Mouse (Mus musculus) monocyte, adult 5-6 weeks (primary cell): ENCODE data around the gene Esyt2. TPM values are rescaled to one million over a fixed set of nuclear protein-coding genes. Genes with fewer than 3 reads are reported as not detected.
A peak's percentile ranks its signal among the peaks of the same experiment; 100 is the strongest.

Experiments used
- ATAC-seq: fragments of 153-309, 156-312 bp; replicated peaks from 2 replicates; pipeline ENCODE4 v1.8.0; 2017; ENCODE audit warnings: mild to moderate bottlenecking; ENCODE audit not compliant: low TSS enrichment, insufficient number of reproducible peaks, severe bottlenecking, poor library complexity, low FRiP score
- total RNA-seq: library from RNA; stranded (forward); fragments of 200-1000, 200-491, 200-594 nt; gene quantifications from 3 replicates; pipeline ENCODE4 v1.2.3, GENCODE M21; 2017

The Esyt2 gene
- total RNA-seq, 1 experiment from 2014 or later, result 98.1 TPM

DNA sequence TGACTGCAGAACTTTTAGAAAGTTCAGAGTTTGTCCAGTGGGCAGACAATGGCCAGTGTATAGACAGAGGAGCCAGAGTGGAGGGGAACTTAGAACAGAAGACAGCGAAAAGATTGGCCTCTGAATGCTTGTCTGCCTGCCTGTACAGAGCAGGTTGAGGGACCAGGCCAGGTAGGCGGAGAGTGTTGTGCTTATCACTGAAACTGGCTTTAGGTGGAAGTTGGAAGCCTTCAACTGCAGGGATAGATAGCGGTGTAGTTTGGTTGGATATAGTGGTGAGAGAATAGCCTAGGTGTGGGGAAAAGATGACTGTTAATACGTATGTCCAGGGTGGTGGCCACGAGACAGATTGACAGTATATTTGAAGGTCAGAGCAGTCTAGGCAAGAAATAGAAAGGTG lies 126.9 kb downstream of the Esyt2 start:
- no peak for ATAC-seq

DNA sequence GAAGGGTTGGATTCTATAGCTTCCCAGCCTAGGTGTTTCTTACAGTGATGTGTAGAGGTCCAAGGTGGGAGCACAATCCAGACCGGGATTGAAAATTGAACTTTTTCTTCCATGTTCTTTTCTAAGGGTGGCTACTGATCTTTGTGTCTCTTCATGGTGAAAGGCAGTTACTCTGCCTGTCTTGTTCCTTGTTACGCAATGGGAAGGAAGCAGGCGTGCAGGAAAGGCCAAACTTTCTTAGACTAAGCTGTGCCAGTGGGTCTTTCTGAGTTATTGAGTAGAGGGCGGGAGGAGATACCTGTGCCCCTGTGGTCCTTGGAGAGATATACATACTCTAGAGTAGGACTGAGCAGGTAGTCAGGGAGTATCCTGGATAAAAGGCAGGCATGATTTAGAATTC lies 133.9 kb downstream of the Esyt2 start:
- no peak for ATAC-seq

DNA sequence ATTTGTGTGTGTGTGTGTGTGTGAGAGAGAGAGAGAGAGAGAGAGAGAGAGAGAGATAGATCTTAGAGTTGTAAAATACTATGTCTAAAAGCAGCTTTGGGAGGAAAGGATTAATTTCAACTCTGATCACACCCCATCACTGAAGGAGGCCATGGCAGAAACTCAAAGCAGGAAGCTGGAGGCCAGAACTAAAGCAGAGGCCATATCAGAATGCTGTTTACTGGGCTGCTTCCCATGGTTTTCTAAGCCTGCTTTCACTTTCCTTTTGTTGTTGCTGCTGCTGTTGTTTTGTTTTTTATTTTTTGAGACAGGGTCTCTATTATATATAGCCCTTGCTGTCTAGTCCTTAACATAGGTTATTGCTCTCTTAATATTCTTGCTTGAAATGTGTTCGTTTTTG lies 135.5 kb downstream of the Esyt2 start:
- ATAC-seq, result no peak

DNA sequence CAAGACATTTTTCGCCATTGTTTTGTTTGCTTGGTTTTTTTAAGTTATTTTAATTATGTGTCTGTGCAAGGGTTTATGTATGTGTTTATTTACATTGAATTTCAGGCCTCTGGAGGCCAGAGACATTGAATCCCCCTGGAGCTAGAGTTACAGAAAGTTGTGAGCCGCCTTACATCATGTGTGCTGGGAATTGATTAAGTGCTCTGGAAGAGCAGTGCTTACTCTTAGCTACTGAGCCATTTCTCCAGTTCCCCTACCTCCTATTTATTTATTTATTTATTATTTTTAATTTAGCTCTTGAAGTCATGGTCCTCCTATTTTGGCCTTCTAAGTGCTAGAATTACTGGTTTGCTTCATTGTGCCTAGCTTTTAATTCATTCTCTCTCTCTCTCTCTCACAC lies 140.7 kb downstream of the Esyt2 start:
- ATAC-seq, result no peak

DNA sequence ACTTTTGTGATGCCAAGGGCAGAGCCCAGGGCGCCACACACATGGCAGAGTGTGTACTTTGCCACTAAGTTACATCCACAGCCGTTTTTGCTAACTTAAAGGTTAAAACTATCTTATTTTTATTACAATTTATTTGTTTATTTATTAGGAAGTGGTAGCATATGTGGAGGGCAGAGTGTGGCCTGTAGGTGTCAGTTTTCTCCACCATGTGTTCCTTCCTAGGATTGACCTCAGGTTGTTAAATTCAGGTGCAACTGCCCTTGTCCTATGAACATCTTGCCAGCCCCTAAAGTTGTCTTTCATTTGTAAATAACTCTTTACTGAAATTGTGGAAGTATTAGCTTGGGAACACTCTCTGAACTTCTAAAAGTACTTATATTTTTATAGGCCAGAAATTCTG lies 144.4 kb downstream of the Esyt2 start:
- no peak for ATAC-seq

DNA sequence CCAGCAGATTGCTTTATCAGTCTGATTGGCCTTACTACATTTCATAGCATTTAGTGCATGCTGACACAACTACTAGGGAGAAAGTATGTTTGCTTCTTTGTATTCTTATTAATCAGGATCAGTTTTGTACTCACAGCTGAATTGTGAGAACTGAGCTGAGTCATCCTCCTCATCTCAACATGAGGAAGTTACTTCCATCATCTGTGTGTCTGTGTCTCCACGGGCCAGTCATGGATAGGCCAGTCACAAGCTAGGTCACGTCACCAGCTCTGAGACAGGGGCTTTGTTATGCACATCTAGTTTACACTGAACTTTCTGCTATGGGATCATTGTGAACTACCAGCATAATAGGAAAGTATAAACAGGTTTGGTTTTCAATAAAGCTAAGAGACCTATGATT lies 152.7 kb downstream of the Esyt2 start:
- ATAC-seq, result peak; percentile 74

DNA sequence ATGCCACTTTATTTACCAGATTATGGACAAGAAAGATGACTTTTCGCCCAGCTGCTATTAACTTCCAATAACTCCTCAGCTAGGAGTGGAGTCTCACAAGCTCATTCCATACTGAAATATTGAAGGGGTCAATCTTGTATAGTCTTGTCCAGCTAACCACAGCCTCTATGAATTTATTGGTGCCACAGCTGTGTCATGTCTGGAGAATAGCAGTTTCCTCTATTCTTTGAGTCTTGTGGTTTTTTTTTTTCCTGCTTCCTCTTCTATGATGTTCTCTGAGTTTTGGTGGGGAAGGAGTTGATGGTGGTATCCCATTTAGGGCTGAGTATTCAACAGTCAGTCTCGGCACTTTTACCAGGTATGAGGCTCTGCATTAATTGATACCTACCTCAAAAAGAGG lies 154.2 kb downstream of the Esyt2 start:
- peak; percentile 51; the same call in 1 of the 2 replicates for ATAC-seq

DNA sequence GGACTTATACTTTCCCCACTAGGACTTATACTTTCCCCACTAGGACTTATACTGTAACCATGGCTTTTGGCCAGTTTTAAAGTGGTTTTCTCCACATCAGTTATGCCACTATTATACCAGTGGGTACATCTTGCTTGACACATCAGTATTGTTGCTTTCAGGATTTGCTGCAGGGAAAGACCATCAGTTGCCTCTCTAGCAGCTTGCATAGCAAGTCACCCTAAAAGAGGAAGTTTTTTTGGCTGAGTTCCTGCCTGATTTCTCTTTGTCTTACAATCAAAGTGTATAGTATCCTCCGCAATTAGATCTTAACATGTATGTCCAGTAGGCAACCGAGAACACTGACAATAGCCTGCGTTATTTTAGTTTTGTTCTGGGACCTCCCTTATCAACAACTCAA lies 155.1 kb downstream of the Esyt2 start:
- ATAC-seq, result no peak

DNA sequence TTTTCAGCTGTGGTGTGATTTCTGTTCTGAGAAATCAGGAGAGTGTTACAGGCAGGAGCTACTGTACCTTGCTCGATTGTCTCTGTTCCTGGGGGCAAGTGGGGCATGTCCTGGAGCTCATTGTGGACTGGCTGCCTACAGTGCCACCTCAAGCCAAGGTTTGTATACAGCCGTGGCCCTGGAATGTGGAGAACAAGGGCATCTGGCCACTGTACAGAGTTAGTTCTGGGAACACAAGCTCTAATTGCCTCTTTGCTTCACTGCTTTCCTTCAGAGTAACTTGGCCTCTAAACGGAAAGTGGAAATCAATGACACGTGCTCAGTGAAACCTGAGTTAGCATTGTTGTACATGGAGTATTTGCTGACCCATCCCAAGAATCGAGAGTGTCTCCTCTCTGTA lies 157.6 kb downstream of the Esyt2 start:
- no peak for ATAC-seq

Other genes starting within 250 kb of the Esyt2 start
- gene Zfp386, start 233.5 kb upstream of the Esyt2 start, total RNA-seq, result 36.1 to 55.1 TPM (median 37.0 TPM) in 3 replicates
- 0.49 TPM in 1 of 3 replicates, not detected in the others for gene Vipr2, start 203.5 kb upstream of the Esyt2 start, total RNA-seq
- 0.29 TPM in 1 of 3 replicates, not detected in the others for gene Wdr60, start 18.2 kb upstream of the Esyt2 start, total RNA-seq
- gene Gm11027, start 5.8 kb upstream of the Esyt2 start, total RNA-seq, result not detected in 3 replicates
- gene Ncapg2, start 124.2 kb downstream of the Esyt2 start, total RNA-seq, result 6.6 to 20.8 TPM (median 15.9 TPM) in 3 replicates
- gene Ptprn2, start 204.5 kb downstream of the Esyt2 start, total RNA-seq, result not detected in 3 replicates